Mouse (Mus musculus): ENCODE measurements at regions not wholly inside any gene's neighbourhood (a gene's known extent, or its start where the extent isn't known, plus 50 kb on each side); places are given as distances from the start of the nearest gene placed in this dataset.
"Not testable (repeated sequence)": the region's sequence is repeated elsewhere in the genome, so short reads cannot be mapped to it uniquely, and the experiment has no call there.

- 88% methylated on average over 8 of the region's 8 CpGs for WGBS
- ATAC-seq (ENCODE audit: low FRiP score, low read depth): no peak
- no peak overlapping the region for H3K27ac ChIP-seq (replicated peaks)
- no peak overlapping the region for H3K9ac ChIP-seq
- no peaks in the 10 kb centered on the region for H3K27me3 ChIP-seq
- H3K4me3 ChIP-seq: no peak overlapping the region
- H3K4me1 ChIP-seq (replicated peaks): no peaks in the 10 kb centered on the region
- no peaks in the 10 kb centered on the region for H3K9me3 ChIP-seq
- no peak overlapping the region for H3K4me2 ChIP-seq
- no peaks in the 10 kb centered on the region for H3K36me3 ChIP-seq
Measured at GRCm38 (mm10) chr15:24358398-24358797, 1055.2 kb downstream of the Basp1 start.

GRCm38 (mm10) chr15:24348975-24349560, 1064.5 kb downstream of the Basp1 start:
- Histone ChIP-seq H3K27ac (replicated peaks) (no peak overlapping the region), H3K9ac (no peak overlapping the region), H3K36me3 (no peaks in the 10 kb centered on the region), H3K27me3 (no peaks in the 10 kb centered on the region), H3K4me1 (replicated peaks) (no peaks in the 10 kb centered on the region), H3K4me3 (no peak overlapping the region), H3K4me2 (no peak overlapping the region), H3K9me3 (no peaks in the 10 kb centered on the region)
- ATAC-seq (ENCODE audit: low FRiP score, low read depth): no peak
- WGBS: 53% methylated on average over 1 of the region's 1 CpGs

- not testable (repeated sequence) for ATAC-seq (ENCODE audit: low FRiP score, low read depth)
- WGBS: 93% methylated on average over 1 of the region's 1 CpGs
Measured at GRCm38 (mm10) chr15:24335876-24336275, 1077.7 kb downstream of the Basp1 start.

GRCm38 (mm10) chr15:24303123-24303522, 1110.4 kb downstream of the Basp1 start:
- 90% methylated on average over 3 of the region's 3 CpGs for WGBS
- not testable (repeated sequence) for H3K4me2 ChIP-seq; H3K36me3 ChIP-seq; H3K4me1 ChIP-seq (replicated peaks); H3K27me3 ChIP-seq; H3K27ac ChIP-seq (replicated peaks); ATAC-seq (ENCODE audit: low FRiP score, low read depth); H3K4me3 ChIP-seq; H3K9ac ChIP-seq; H3K9me3 ChIP-seq

More at GRCm38 (mm10) chr15:24335876-24336275, 1077.7 kb downstream of the Basp1 start:
- not testable (repeated sequence) for H3K9me3 ChIP-seq; H3K27ac ChIP-seq (replicated peaks); H3K36me3 ChIP-seq; H3K27me3 ChIP-seq; H3K4me1 ChIP-seq (replicated peaks); H3K4me2 ChIP-seq; H3K9ac ChIP-seq; H3K4me3 ChIP-seq

- Histone ChIP-seq H3K4me2 (no peak overlapping the region), H3K9me3 (no peaks in the 10 kb centered on the region)
Measured at GRCm38 (mm10) chr15:24297236-24297635, 1116.3 kb downstream of the Basp1 start.

GRCm38 (mm10) chr15:24296798-24297197, 1116.8 kb downstream of the Basp1 start:
- Histone ChIP-seq H3K9ac (no peak overlapping the region), H3K36me3 (no peaks in the 10 kb centered on the region), H3K27me3 (no peaks in the 10 kb centered on the region), H3K4me2 (no peak overlapping the region), H3K4me3 (no peak overlapping the region), H3K27ac (replicated peaks) (no peak overlapping the region), H3K9me3 (no peaks in the 10 kb centered on the region), H3K4me1 (replicated peaks) (no peaks in the 10 kb centered on the region)
- WGBS: 94% methylated on average over 7 of the region's 7 CpGs
- ATAC-seq (ENCODE audit: low FRiP score, low read depth): no peak

More at GRCm38 (mm10) chr15:24297236-24297635, 1116.3 kb downstream of the Basp1 start:
- Histone ChIP-seq H3K4me3 (no peak overlapping the region), H3K27ac (replicated peaks) (no peak overlapping the region), H3K4me1 (replicated peaks) (no peaks in the 10 kb centered on the region), H3K27me3 (no peaks in the 10 kb centered on the region), H3K9ac (no peak overlapping the region), H3K36me3 (no peaks in the 10 kb centered on the region)
- no peak for ATAC-seq (ENCODE audit: low FRiP score, low read depth)

- H3K4me3 ChIP-seq: no peak overlapping the region
- no peak overlapping the region for H3K27ac ChIP-seq (replicated peaks)
- H3K4me1 ChIP-seq (replicated peaks): 0 out of 2 replicates have a peak, but pooled peaks cover 5% of the 10 kb centered on the region
- no peak for ATAC-seq (ENCODE audit: low FRiP score, low read depth)
- no peaks in the 10 kb centered on the region for H3K9me3 ChIP-seq
- 58% methylated on average over 5 of the region's 5 CpGs for WGBS
- H3K36me3 ChIP-seq: no peaks in the 10 kb centered on the region
- no peak overlapping the region for H3K9ac ChIP-seq
- H3K4me2 ChIP-seq: no peak overlapping the region
- no peaks in the 10 kb centered on the region for H3K27me3 ChIP-seq
Measured at GRCm38 (mm10) chr15:24275100-24275499, 1138.5 kb downstream of the Basp1 start.

- no peak for ATAC-seq (ENCODE audit: low FRiP score, low read depth)
- Histone ChIP-seq H3K9ac (no peak overlapping the region), H3K9me3 (no peaks in the 10 kb centered on the region)
Measured at GRCm38 (mm10) chr15:24267360-24267759, 1146.2 kb downstream of the Basp1 start.

More at GRCm38 (mm10) chr15:24267360-24267759, 1146.2 kb downstream of the Basp1 start:
- H3K4me3 ChIP-seq: no peak overlapping the region
- H3K36me3 ChIP-seq: no peaks in the 10 kb centered on the region
- no peaks in the 10 kb centered on the region for H3K27me3 ChIP-seq
- no peak overlapping the region for H3K4me2 ChIP-seq
- H3K4me1 ChIP-seq (replicated peaks): no peaks in the 10 kb centered on the region
- H3K27ac ChIP-seq (replicated peaks): no peak overlapping the region
